Mouse (Mus musculus) spleen, adult 2 months (tissue): ENCODE measurements at regions not wholly inside any gene's neighbourhood (a gene's known extent, or its start where the extent isn't known, plus 50 kb on each side); places are given as distances from the start of the nearest gene placed in this dataset.
"Not testable (repeated sequence)": the region's sequence is repeated elsewhere in the genome, so short reads cannot be mapped to it uniquely, and the experiment has no call there.

Experiments used
- DNase-seq, 2 experiments: peaks; one replicate each; pipeline versions ENCODE4 v3.0.0 to v3.0.0-alpha.2; 2012 to 2021; ENCODE audit warnings: low spot score in 2 of 2, low read depth in 1 of 2
- H3K27ac ChIP-seq: fragments of 200-500 bp; 2 replicates; pipeline ENCODE4 v1.5.1; 2012; ENCODE audit warnings: low read length, inconsistent platforms; ENCODE audit not compliant: insufficient read depth
- H3K27me3 ChIP-seq: fragments of 200-500 bp; 2 replicates; pipeline ENCODE4 v1.6.1; 2012; ENCODE audit warnings: mild to moderate bottlenecking, moderate library complexity, low read length, inconsistent platforms; ENCODE audit not compliant: control insufficient read depth, insufficient read depth
- H3K36me3 ChIP-seq: fragments of 200-500 bp; 2 replicates; pipeline ENCODE4 v1.6.1; 2012; ENCODE audit warnings: mild to moderate bottlenecking, low read length, inconsistent platforms; ENCODE audit not compliant: control insufficient read depth, insufficient read depth
- H3K4me1 ChIP-seq: fragments of 200-500 bp; 2 replicates; pipeline ENCODE4 v1.6.1; 2011; ENCODE audit warnings: inconsistent platforms; ENCODE audit not compliant: control insufficient read depth, insufficient read depth, insufficient read length
- H3K4me3 ChIP-seq: fragments of 200-500 bp; 2 replicates; pipeline ENCODE4 v1.5.1; 2011; ENCODE audit warnings: mild to moderate bottlenecking, inconsistent platforms; ENCODE audit not compliant: insufficient read depth, insufficient read length; ENCODE audit errors: extremely low read depth
- CTCF ChIP-seq: fragments of 200-500 bp; IDR thresholded peaks from 2 replicates; pipeline ENCODE4 v1.5.1; 2011; ENCODE audit warnings: mild to moderate bottlenecking, inconsistent platforms; ENCODE audit not compliant: insufficient read depth, insufficient read length, insufficient replicate concordance; ENCODE audit errors: extremely low read depth
- POLR2A ChIP-seq: fragments of 200-500 bp; IDR thresholded peaks from 2 replicates; pipeline ENCODE4 v1.6.1; 2011; ENCODE audit warnings: low read depth, low read length, inconsistent platforms
- WGBS: fragments of 180-500 bp; shearing (Covaris S2); methylation state at CpG from one replicate; pipeline ENCODE4 v1.1.7; 2018; 5-methylcytosine and 5-hydroxymethylcytosine counted together

- no peaks in the 10 kb centered on the region for H3K4me1 ChIP-seq
- DNase-seq = no peak
- H3K36me3 ChIP-seq = no peaks in the 10 kb centered on the region
- TF ChIP-seq POLR2A = no peak
- no peak for TF ChIP-seq CTCF
- 66% methylated on average over 7 of the region's 7 CpGs for WGBS
- H3K27ac ChIP-seq = no peak overlapping the region
- no peak overlapping the region for H3K4me3 ChIP-seq
- no peaks in the 10 kb centered on the region for H3K27me3 ChIP-seq
Observed at GRCm38 (mm10) chr7:111179401-111180271, 96.8 kb upstream of the Eif4g2 start.

- Histone ChIP-seq H3K4me1 (no peaks in the 10 kb centered on the region), H3K27me3 (no peaks in the 10 kb centered on the region), H3K27ac (no peak overlapping the region), H3K4me3 (no peak overlapping the region), H3K36me3 (no peaks in the 10 kb centered on the region)
- no peak for DNase-seq
- 93% methylated on average over 9 of the region's 9 CpGs for WGBS
- TF ChIP-seq CTCF = no peak
- TF ChIP-seq POLR2A = no peak
Observed at GRCm38 (mm10) chr7:111174393-111175124, 91.7 kb upstream of the Eif4g2 start.

- 84% methylated on average over 2 of the region's 2 CpGs for whole genome bisulfite sequencing
- Histone ChIP-seq H3K4me1 (no peaks in the 10 kb centered on the region), H3K4me3 (no peak overlapping the region), H3K36me3 (no peaks in the 10 kb centered on the region), H3K27me3 (no peaks in the 10 kb centered on the region), H3K27ac (no peak overlapping the region)
- DNase-seq = no peak
- TF ChIP-seq POLR2A (no peak), CTCF (no peak)
Observed at GRCm38 (mm10) chr7:111172061-111172460, 89.2 kb upstream of the Eif4g2 start.

GRCm38 (mm10) chr7:111168546-111169233, 85.9 kb upstream of the Eif4g2 start:
- not testable (repeated sequence) for H3K27me3 ChIP-seq, DNase-seq, H3K36me3 ChIP-seq, H3K27ac ChIP-seq, H3K4me3 ChIP-seq, H3K4me1 ChIP-seq
- 90% methylated on average over 3 of the region's 3 CpGs for WGBS

- WGBS = 85% methylated on average over 3 of the region's 3 CpGs
- no peak for DNase-seq
- H3K27ac ChIP-seq = no peak overlapping the region
- no peak overlapping the region for H3K4me3 ChIP-seq
- TF ChIP-seq CTCF (no peak), POLR2A (no peak)
- H3K36me3 ChIP-seq = no peaks in the 10 kb centered on the region
- no peaks in the 10 kb centered on the region for H3K27me3 ChIP-seq
- no peaks in the 10 kb centered on the region for H3K4me1 ChIP-seq
Observed at GRCm38 (mm10) chr7:111164994-111165393, 82.2 kb upstream of the Eif4g2 start.

- H3K36me3 ChIP-seq = no peaks in the 10 kb centered on the region
- DNase-seq = no peak
- WGBS = 74% methylated on average over 3 of the region's 3 CpGs
- H3K4me1 ChIP-seq = no peaks in the 10 kb centered on the region
- no peak overlapping the region for H3K4me3 ChIP-seq
- H3K27me3 ChIP-seq = no peaks in the 10 kb centered on the region
- H3K27ac ChIP-seq = no peak overlapping the region
- TF ChIP-seq POLR2A (no peak), CTCF (no peak)
Observed at GRCm38 (mm10) chr7:111164276-111164675, 81.4 kb upstream of the Eif4g2 start.

GRCm38 (mm10) chr7:111163861-111164260, 81.0 kb upstream of the Eif4g2 start:
- 56% methylated on average over 3 of the region's 3 CpGs for WGBS
- Histone ChIP-seq H3K27ac (no peak overlapping the region), H3K27me3 (no peaks in the 10 kb centered on the region), H3K36me3 (no peaks in the 10 kb centered on the region), H3K4me3 (no peak overlapping the region), H3K4me1 (no peaks in the 10 kb centered on the region; the same call in 1 of the 2 replicates)
- no peak for DNase-seq
- TF ChIP-seq CTCF (no peak), POLR2A (no peak)
